Mouse (Mus musculus): ENCODE measurements at regions not wholly inside any gene's neighbourhood (a gene's known extent, or its start where the extent isn't known, plus 50 kb on each side); places are given as distances from the start of the nearest gene placed in this dataset.
A peak's percentile ranks its signal among the peaks of the same experiment; 100 is the strongest.

DNA sequence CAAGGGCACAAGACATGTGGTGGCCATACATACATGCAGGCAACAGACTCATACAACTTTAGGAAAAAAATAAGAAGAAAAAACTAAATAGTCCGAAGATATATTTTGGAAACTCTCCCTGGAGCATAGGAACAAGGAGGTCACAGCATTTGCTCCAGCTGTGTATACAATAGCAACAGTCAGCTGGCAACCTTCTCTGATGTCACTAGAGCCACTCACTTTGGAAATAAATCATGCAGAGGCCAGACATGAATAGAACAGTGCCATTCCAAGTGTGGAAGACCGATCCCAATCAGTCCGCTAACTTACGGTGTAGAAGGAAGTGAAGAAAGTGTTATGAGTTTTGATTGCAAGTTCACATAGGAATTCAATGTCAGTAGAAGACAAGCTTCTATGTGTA, 132.8 kb downstream of the Lca5 start:
- ATAC-seq (ENCODE audit: low FRiP score, low TSS enrichment) = no peak
- Histone ChIP-seq H3K36me3 (ENCODE audit: insufficient read depth, low read length) (no peaks in the 10 kb centered on the region), H3K4me2 (replicated peaks; ENCODE audit: low read depth, low read length) (no peak overlapping the region), H3K9ac (replicated peaks; ENCODE audit: low read length) (no peak overlapping the region), H3K27ac (ENCODE audit: low read length) (no peak overlapping the region), H3K27me3 (ENCODE audit: insufficient read depth, low read length) (no peaks in the 10 kb centered on the region), H3K4me3 (ENCODE audit: low read length) (no peak overlapping the region), H3K9me3 (ENCODE audit: low read length) (no peaks in the 10 kb centered on the region), H3K4me1 (ENCODE audit: insufficient read depth, low read length) (peaks cover 13% of the 10 kb centered on the region; the same call in 1 of the 2 replicates)
- WGBS = 44% methylated on average over 4 of the region's 4 CpGs

- Histone ChIP-seq H3K9me3 (ENCODE audit: low read length) (no peaks in the 10 kb centered on the region), H3K27ac (ENCODE audit: low read length) (no peak overlapping the region), H3K27me3 (ENCODE audit: insufficient read depth, low read length) (no peaks in the 10 kb centered on the region), H3K4me1 (ENCODE audit: insufficient read depth, low read length) (peaks cover 13% of the 10 kb centered on the region; the same call in 1 of the 2 replicates), H3K4me2 (replicated peaks; ENCODE audit: low read depth, low read length) (no peak overlapping the region), H3K36me3 (ENCODE audit: insufficient read depth, low read length) (no peaks in the 10 kb centered on the region), H3K9ac (replicated peaks; ENCODE audit: low read length) (no peak overlapping the region), H3K4me3 (ENCODE audit: low read length) (no peak overlapping the region)
- WGBS = 68% methylated on average over 11 of the region's 11 CpGs
- no peak; the same call in 1 of the 2 replicates for ATAC-seq (ENCODE audit: low FRiP score, low TSS enrichment)
These were observed 133.5 kb downstream of the Lca5 start for GRCm38 (mm10) chr9:83307349-83307938.

DNA sequence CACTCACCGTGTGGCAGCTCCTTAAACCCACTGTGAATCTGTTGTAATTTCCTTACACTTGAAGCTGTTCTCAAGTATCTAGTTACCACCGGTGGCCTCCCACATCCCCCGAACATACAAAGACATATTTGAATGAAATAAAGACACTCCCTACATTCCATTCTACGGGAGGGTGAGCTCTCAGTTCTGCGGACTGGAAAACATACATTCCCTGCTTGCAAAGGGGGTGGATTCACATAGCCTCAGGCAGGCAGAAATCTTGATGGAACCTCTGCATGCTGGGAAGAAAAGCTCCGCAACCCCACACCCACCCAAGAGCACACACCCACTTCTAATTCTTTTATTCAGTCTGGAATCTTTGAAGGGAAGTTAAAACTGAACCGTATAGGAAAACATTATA, 136.0 kb downstream of the Lca5 start:
- ATAC-seq (ENCODE audit: low FRiP score, low TSS enrichment) = peak; percentile 72; the same call in 1 of the 2 replicates
- Histone ChIP-seq H3K4me1 (ENCODE audit: insufficient read depth, low read length) (peaks cover 13% of the 10 kb centered on the region; the same call in 1 of the 2 replicates), H3K27me3 (ENCODE audit: insufficient read depth, low read length) (no peaks in the 10 kb centered on the region), H3K27ac (ENCODE audit: low read length) (no peak overlapping the region), H3K4me3 (ENCODE audit: low read length) (no peak overlapping the region), H3K4me2 (replicated peaks; ENCODE audit: low read depth, low read length) (peak overlapping the region; percentile 20; the same call in 1 of the 2 replicates), H3K36me3 (ENCODE audit: insufficient read depth, low read length) (no peaks in the 10 kb centered on the region), H3K9me3 (ENCODE audit: low read length) (no peaks in the 10 kb centered on the region), H3K9ac (replicated peaks; ENCODE audit: low read length) (no peak overlapping the region)
- 26% methylated on average over 7 of the region's 7 CpGs for WGBS

- Histone ChIP-seq H3K4me1 (ENCODE audit: insufficient read depth, low read length) (0 out of 2 replicates have a peak, but pooled peaks cover 5% of the 10 kb centered on the region), H3K9me3 (ENCODE audit: low read length) (no peaks in the 10 kb centered on the region), H3K27ac (ENCODE audit: low read length) (no peak overlapping the region), H3K9ac (replicated peaks; ENCODE audit: low read length) (no peak overlapping the region), H3K36me3 (ENCODE audit: insufficient read depth, low read length) (no peaks in the 10 kb centered on the region), H3K4me2 (replicated peaks; ENCODE audit: low read depth, low read length) (no peak overlapping the region), H3K27me3 (ENCODE audit: insufficient read depth, low read length) (no peaks in the 10 kb centered on the region), H3K4me3 (ENCODE audit: low read length) (no peak overlapping the region)
- 87% methylated on average over 4 of the region's 4 CpGs for WGBS
- no peak for ATAC-seq (ENCODE audit: low FRiP score, low TSS enrichment)
These were observed 140.4 kb downstream of the Lca5 start for GRCm38 (mm10) chr9:83300500-83300899.

- Histone ChIP-seq H3K4me1 (ENCODE audit: insufficient read depth, low read length) (0 out of 2 replicates have a peak, but pooled peaks cover 5% of the 10 kb centered on the region), H3K9me3 (ENCODE audit: low read length) (no peaks in the 10 kb centered on the region), H3K4me3 (ENCODE audit: low read length) (no peak overlapping the region), H3K36me3 (ENCODE audit: insufficient read depth, low read length) (no peaks in the 10 kb centered on the region), H3K9ac (replicated peaks; ENCODE audit: low read length) (no peak overlapping the region), H3K27ac (ENCODE audit: low read length) (no peak overlapping the region), H3K27me3 (ENCODE audit: insufficient read depth, low read length) (no peaks in the 10 kb centered on the region), H3K4me2 (replicated peaks; ENCODE audit: low read depth, low read length) (no peak overlapping the region)
- WGBS = 85% methylated on average over 2 of the region's 2 CpGs
- ATAC-seq (ENCODE audit: low FRiP score, low TSS enrichment) = no peak
These were observed 140.9 kb downstream of the Lca5 start for GRCm38 (mm10) chr9:83300044-83300443.

- no peak overlapping the region for H3K27ac ChIP-seq (ENCODE audit: low read length)
- H3K9ac ChIP-seq (replicated peaks; ENCODE audit: low read length) = no peak overlapping the region
- no peak for ATAC-seq (ENCODE audit: low FRiP score, low TSS enrichment)
- 63% methylated on average over 2 of the region's 2 CpGs for WGBS
- H3K4me3 ChIP-seq (ENCODE audit: low read length) = no peak overlapping the region
- H3K4me2 ChIP-seq (replicated peaks; ENCODE audit: low read depth, low read length) = no peak overlapping the region
- 0 out of 2 replicates have a peak, but pooled peaks cover 1% of the 10 kb centered on the region for H3K4me1 ChIP-seq (ENCODE audit: insufficient read depth, low read length)
- H3K36me3 ChIP-seq (ENCODE audit: insufficient read depth, low read length) = no peaks in the 10 kb centered on the region
- H3K27me3 ChIP-seq (ENCODE audit: insufficient read depth, low read length) = no peaks in the 10 kb centered on the region
- H3K9me3 ChIP-seq (ENCODE audit: low read length) = no peaks in the 10 kb centered on the region
These were observed 141.3 kb downstream of the Lca5 start for GRCm38 (mm10) chr9:83299623-83300022.

GRCm38 (mm10) chr9:83295453-83295852, 145.5 kb downstream of the Lca5 start:
- Histone ChIP-seq H3K4me1 (ENCODE audit: insufficient read depth, low read length) (no peaks in the 10 kb centered on the region), H3K4me2 (replicated peaks; ENCODE audit: low read depth, low read length) (no peak overlapping the region), H3K9ac (replicated peaks; ENCODE audit: low read length) (no peak overlapping the region), H3K36me3 (ENCODE audit: insufficient read depth, low read length) (no peaks in the 10 kb centered on the region), H3K4me3 (ENCODE audit: low read length) (no peak overlapping the region), H3K9me3 (ENCODE audit: low read length) (no peaks in the 10 kb centered on the region), H3K27me3 (ENCODE audit: insufficient read depth, low read length) (no peaks in the 10 kb centered on the region), H3K27ac (ENCODE audit: low read length) (no peak overlapping the region)
- ATAC-seq (ENCODE audit: low FRiP score, low TSS enrichment) = no peak
- WGBS = 75% methylated on average over 9 of the region's 9 CpGs

GRCm38 (mm10) chr9:83294441-83294840, 146.5 kb downstream of the Lca5 start:
- WGBS = 90% methylated on average over 13 of the region's 13 CpGs
- Histone ChIP-seq H3K27me3 (ENCODE audit: insufficient read depth, low read length) (no peaks in the 10 kb centered on the region), H3K4me1 (ENCODE audit: insufficient read depth, low read length) (no peaks in the 10 kb centered on the region), H3K4me2 (replicated peaks; ENCODE audit: low read depth, low read length) (no peak overlapping the region), H3K9ac (replicated peaks; ENCODE audit: low read length) (no peak overlapping the region), H3K9me3 (ENCODE audit: low read length) (no peaks in the 10 kb centered on the region), H3K4me3 (ENCODE audit: low read length) (no peak overlapping the region), H3K36me3 (ENCODE audit: insufficient read depth, low read length) (no peaks in the 10 kb centered on the region), H3K27ac (ENCODE audit: low read length) (no peak overlapping the region)
- no peak for ATAC-seq (ENCODE audit: low FRiP score, low TSS enrichment)

GRCm38 (mm10) chr9:83284097-83284496, 137.6 kb upstream of the Hmgn3 start:
- H3K4me3 ChIP-seq (ENCODE audit: low read length) = no peak overlapping the region
- ATAC-seq (ENCODE audit: low FRiP score, low TSS enrichment) = peak; percentile 46; the same call in 1 of the 2 replicates
- WGBS = 57% methylated on average over 1 of the region's 1 CpGs
- no peak overlapping the region for H3K9ac ChIP-seq (replicated peaks; ENCODE audit: low read length)
- H3K36me3 ChIP-seq (ENCODE audit: insufficient read depth, low read length) = no peaks in the 10 kb centered on the region
- no peak overlapping the region for H3K4me2 ChIP-seq (replicated peaks; ENCODE audit: low read depth, low read length)
- no peaks in the 10 kb centered on the region for H3K27me3 ChIP-seq (ENCODE audit: insufficient read depth, low read length)
- H3K9me3 ChIP-seq (ENCODE audit: low read length) = 0 out of 2 replicates have a peak, but pooled peaks cover 4% of the 10 kb centered on the region
- H3K27ac ChIP-seq (ENCODE audit: low read length) = no peak overlapping the region
- 0 out of 2 replicates have a peak, but pooled peaks cover 8% of the 10 kb centered on the region for H3K4me1 ChIP-seq (ENCODE audit: insufficient read depth, low read length)

DNA sequence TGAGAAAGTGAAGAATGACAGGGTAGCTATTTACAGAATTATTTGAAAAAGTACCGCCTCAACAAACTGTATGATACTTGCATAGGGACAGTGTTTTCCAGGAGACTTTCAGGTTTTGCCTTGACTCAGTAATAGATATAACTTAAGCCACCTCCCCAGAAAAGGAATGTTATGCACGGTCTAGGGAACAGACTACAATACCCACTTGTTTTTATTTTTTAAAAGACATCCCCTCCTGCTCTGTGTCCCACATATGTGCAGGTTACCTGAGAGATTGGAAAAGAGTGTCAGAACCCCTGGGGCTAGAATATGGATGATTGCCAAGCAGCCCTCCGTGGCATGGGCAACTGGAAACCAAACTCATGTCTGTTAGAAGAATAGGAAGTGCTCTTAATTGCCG, 137.2 kb upstream of the Hmgn3 start:
- Histone ChIP-seq H3K4me3 (ENCODE audit: low read length) (no peak overlapping the region), H3K27me3 (ENCODE audit: insufficient read depth, low read length) (no peaks in the 10 kb centered on the region), H3K36me3 (ENCODE audit: insufficient read depth, low read length) (no peaks in the 10 kb centered on the region), H3K27ac (ENCODE audit: low read length) (no peak overlapping the region), H3K4me2 (replicated peaks; ENCODE audit: low read depth, low read length) (no peak overlapping the region), H3K9me3 (ENCODE audit: low read length) (0 out of 2 replicates have a peak, but pooled peaks cover 4% of the 10 kb centered on the region), H3K4me1 (ENCODE audit: insufficient read depth, low read length) (0 out of 2 replicates have a peak, but pooled peaks cover 8% of the 10 kb centered on the region), H3K9ac (replicated peaks; ENCODE audit: low read length) (no peak overlapping the region)
- 61% methylated on average over 4 of the region's 4 CpGs for whole genome bisulfite sequencing
- 0 out of 2 replicates have a peak, but pooled peaks have one; percentile 27 for ATAC-seq (ENCODE audit: low FRiP score, low TSS enrichment)
